Mouse (Mus musculus) myocyte (in vitro differentiated cells): ENCODE measurements at regions not wholly inside any gene's neighbourhood (a gene's known extent, or its start where the extent isn't known, plus 50 kb on each side); places are given as distances from the start of the nearest gene placed in this dataset.

ENCODE experiments used
- H3K27me3 ChIP-seq: one replicate; pipeline ENCODE4 v1.6.1; 2011; ENCODE audit not compliant: control insufficient read depth, insufficient read depth, insufficient read length
- H3K36me3 ChIP-seq: one replicate; pipeline ENCODE4 v1.6.1; 2011; ENCODE audit not compliant: control insufficient read depth, insufficient read depth
- H3K4me2 ChIP-seq: one replicate; pipeline ENCODE4 v1.6.1; 2011; ENCODE audit warnings: low read depth, control low read depth
- H3K4me3 ChIP-seq: one replicate; pipeline ENCODE4 v1.5.1; 2011; ENCODE audit warnings: mild to moderate bottlenecking, control low read depth, moderate library complexity
- H3K79me2 ChIP-seq: one replicate; pipeline ENCODE4 v1.6.1; 2011; ENCODE audit not compliant: control insufficient read depth, insufficient read depth
- H3ac ChIP-seq: one replicate; pipeline ENCODE4 v1.6.1; 2011; ENCODE audit not compliant: control insufficient read depth, insufficient read length
- CEBPB ChIP-seq: IDR thresholded peaks from 2 replicates; pipeline ENCODE4 v1.6.1; 2011; ENCODE audit warnings: mild to moderate bottlenecking, moderate library complexity; ENCODE audit not compliant: poor library complexity, insufficient read depth, severe bottlenecking
- E2F4 ChIP-seq: IDR thresholded peaks from one replicate; pipeline ENCODE4 v1.6.1; 2011; ENCODE audit warnings: mild to moderate bottlenecking, control low read depth, moderate library complexity; ENCODE audit not compliant: insufficient read depth
- MAX ChIP-seq: IDR thresholded peaks from one replicate; pipeline ENCODE4 v1.6.1; 2011; ENCODE audit warnings: low read depth, mild to moderate bottlenecking, control low read depth
- MYOD1 ChIP-seq, 3 experiments: IDR thresholded peaks; one replicate each; pipeline ENCODE4 v1.6.1; 2011; ENCODE audit warnings: control low read depth in 2 of 3, low read depth in 2 of 3, mild to moderate bottlenecking in 2 of 3, moderate library complexity in 1 of 3; ENCODE audit not compliant: insufficient read length in 2 of 3, control insufficient read depth in 1 of 3
- MYOG ChIP-seq, 3 experiments: IDR thresholded peaks; one replicate each; pipeline ENCODE4 v1.6.1; 2011; ENCODE audit warnings: control low read depth in 2 of 3, low read depth in 2 of 3, mild to moderate bottlenecking in 2 of 3; ENCODE audit not compliant: insufficient read length in 2 of 3, control insufficient read depth in 1 of 3, insufficient read depth in 1 of 3
- POLR2A ChIP-seq: IDR thresholded peaks from one replicate; pipeline ENCODE4 v1.6.1; 2011; ENCODE audit warnings: low read depth, mild to moderate bottlenecking, control low read depth, moderate library complexity; ENCODE audit not compliant: insufficient read length
- POLR2AphosphoS2 ChIP-seq: IDR thresholded peaks from one replicate; pipeline ENCODE4 v1.6.1; 2011; ENCODE audit warnings: low read depth, control low read depth; ENCODE audit not compliant: insufficient read length
- REST ChIP-seq: IDR thresholded peaks from one replicate; pipeline ENCODE4 v1.6.1; 2011; ENCODE audit warnings: mild to moderate bottlenecking, control low read depth, moderate library complexity; ENCODE audit not compliant: insufficient read depth, insufficient read length
- SRF ChIP-seq: IDR thresholded peaks from one replicate; pipeline ENCODE4 v1.6.1; 2011; ENCODE audit warnings: low read depth; ENCODE audit not compliant: control insufficient read depth, insufficient read length
- TCF12 ChIP-seq: IDR thresholded peaks from one replicate; pipeline ENCODE4 v1.6.1; 2011; ENCODE audit warnings: mild to moderate bottlenecking, control low read depth; ENCODE audit not compliant: poor library complexity, insufficient read depth, severe bottlenecking
- TCF3 ChIP-seq: IDR thresholded peaks from one replicate; pipeline ENCODE4 v1.6.1; 2011; ENCODE audit warnings: low read depth, control low read depth; ENCODE audit not compliant: insufficient read length
- USF1 ChIP-seq: IDR thresholded peaks from one replicate; pipeline ENCODE4 v1.6.1; 2011; ENCODE audit warnings: low read depth, mild to moderate bottlenecking, control low read depth, moderate library complexity

DNA sequence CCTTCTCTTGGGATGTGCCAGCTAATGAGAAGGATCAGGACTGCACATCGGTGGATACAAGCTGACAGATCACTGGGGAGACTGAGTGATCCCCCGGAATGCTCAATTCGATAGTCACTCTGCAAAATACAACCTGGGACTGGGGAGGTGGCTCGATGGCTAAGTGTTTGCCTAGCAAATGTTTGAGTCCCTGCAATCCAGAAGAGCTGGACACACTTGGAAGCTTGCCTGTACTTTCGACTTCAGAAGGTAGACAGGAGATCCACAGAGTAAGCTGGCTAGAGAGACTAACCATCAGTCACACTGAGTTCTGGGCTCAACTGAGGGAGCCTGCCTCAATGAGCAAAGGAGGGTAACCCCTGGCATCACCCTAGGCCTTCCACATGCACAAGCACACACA, 69.7 kb downstream of the Rplp1 start:
- no peaks in the 10 kb centered on the region for H3K36me3 ChIP-seq
- H3K79me2 ChIP-seq: no peaks in the 10 kb centered on the region
- no peak overlapping the region for H3K4me3 ChIP-seq
- no peak overlapping the region for H3ac ChIP-seq
- peaks cover 6% of the 10 kb centered on the region for H3K27me3 ChIP-seq
- H3K4me2 ChIP-seq: no peak overlapping the region
- TF ChIP-seq SRF (no peak), POLR2AphosphoS2 (no peak), USF1 (no peak), MAX (no peak), TCF12 (no peak), CEBPB (no peak), REST (no peak), MYOD1 (IDR thresholded peaks at IDR 0.05; ENCODE audit: control insufficient read depth in 1 of 3, insufficient read length in 2 of 3, low read depth in 2 of 3) (no peak), TCF3 (no peak), E2F4 (no peak), POLR2A (no peak), MYOG (IDR thresholded peaks at IDR 0.05; ENCODE audit: control insufficient read depth in 1 of 3, insufficient read depth in 1 of 3, insufficient read length in 2 of 3, low read depth in 2 of 3) (no peak)

DNA sequence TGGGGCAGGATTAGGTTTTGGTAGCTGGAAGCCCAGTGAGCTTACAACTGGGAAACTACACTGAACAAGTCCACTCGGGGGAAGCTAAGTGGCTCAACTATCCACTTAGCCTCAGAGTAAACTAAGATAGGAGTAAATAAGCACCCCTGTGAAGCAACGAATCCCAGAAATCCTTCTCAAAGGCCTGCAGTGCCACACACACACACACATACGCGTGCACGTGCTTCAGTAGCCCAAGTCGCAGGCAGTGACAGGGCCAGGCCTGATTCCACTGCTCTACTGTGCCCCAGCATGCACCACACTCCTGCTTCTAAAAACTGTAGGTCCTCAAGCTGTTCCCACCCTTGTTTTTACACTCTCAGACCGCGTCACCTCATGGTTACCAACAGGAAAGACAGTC, 70.2 kb downstream of the Rplp1 start:
- no peak for TF ChIP-seq POLR2AphosphoS2
- no peak for TF ChIP-seq MYOG (IDR thresholded peaks at IDR 0.05; ENCODE audit: control insufficient read depth in 1 of 3, insufficient read depth in 1 of 3, insufficient read length in 2 of 3, low read depth in 2 of 3)
- TF ChIP-seq E2F4: no peak
- no peak for TF ChIP-seq MYOD1 (IDR thresholded peaks at IDR 0.05; ENCODE audit: control insufficient read depth in 1 of 3, insufficient read length in 2 of 3, low read depth in 2 of 3)
- TF ChIP-seq POLR2A: no peak
- TF ChIP-seq TCF12: no peak
- TF ChIP-seq SRF: no peak
- TF ChIP-seq TCF3: no peak
- no peak for TF ChIP-seq USF1
- TF ChIP-seq MAX: no peak
- no peak for TF ChIP-seq CEBPB
- no peak for TF ChIP-seq REST
- no peaks in the 10 kb centered on the region for H3K36me3 ChIP-seq
- H3ac ChIP-seq: no peak overlapping the region
- peaks cover 6% of the 10 kb centered on the region for H3K27me3 ChIP-seq
- no peak overlapping the region for H3K4me2 ChIP-seq
- no peak overlapping the region for H3K4me3 ChIP-seq
- H3K79me2 ChIP-seq: no peaks in the 10 kb centered on the region

DNA sequence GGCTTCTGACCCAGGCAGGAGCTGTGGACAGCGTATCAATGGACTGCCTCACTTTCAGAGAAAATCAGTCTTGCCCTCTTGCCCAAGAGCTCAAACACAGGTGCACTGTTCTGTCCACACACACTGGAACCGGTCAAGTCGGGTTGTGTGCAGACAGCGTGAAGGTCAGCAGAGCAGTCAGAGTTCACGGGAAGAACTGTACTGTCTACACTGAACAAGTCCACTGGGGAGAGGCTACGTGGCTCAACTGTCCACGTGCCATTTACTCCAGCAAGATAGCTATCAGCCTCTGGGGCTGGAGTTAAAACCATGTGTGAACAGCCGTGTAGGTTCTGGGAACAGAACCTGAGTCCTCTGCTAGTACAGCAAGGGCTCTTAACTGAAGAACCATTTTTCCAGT, 70.8 kb downstream of the Rplp1 start:
- H3K4me2 ChIP-seq: no peak overlapping the region
- TF ChIP-seq POLR2AphosphoS2 (no peak), POLR2A (no peak), TCF12 (no peak), REST (no peak), MYOG (IDR thresholded peaks at IDR 0.05; ENCODE audit: control insufficient read depth in 1 of 3, insufficient read depth in 1 of 3, insufficient read length in 2 of 3, low read depth in 2 of 3) (no peak), MYOD1 (IDR thresholded peaks at IDR 0.05; ENCODE audit: control insufficient read depth in 1 of 3, insufficient read length in 2 of 3, low read depth in 2 of 3) (no peak), USF1 (no peak), MAX (no peak), CEBPB (no peak)
- H3K27me3 ChIP-seq: peaks cover 6% of the 10 kb centered on the region
- no peak overlapping the region for H3ac ChIP-seq
- H3K36me3 ChIP-seq: no peaks in the 10 kb centered on the region
- H3K4me3 ChIP-seq: no peak overlapping the region
- H3K79me2 ChIP-seq: no peaks in the 10 kb centered on the region

- Histone ChIP-seq H3ac (no peak overlapping the region), H3K36me3 (no peaks in the 10 kb centered on the region), H3K79me2 (no peaks in the 10 kb centered on the region), H3K27me3 (peaks cover 6% of the 10 kb centered on the region), H3K4me3 (no peak overlapping the region), H3K4me2 (no peak overlapping the region)
- TF ChIP-seq USF1: no peak
- TF ChIP-seq TCF12: no peak
- no peak for TF ChIP-seq CEBPB
- no peak for TF ChIP-seq TCF3
- no peak for TF ChIP-seq E2F4
- no peak for TF ChIP-seq POLR2A
- TF ChIP-seq MAX: no peak
- TF ChIP-seq MYOD1 (IDR thresholded peaks at IDR 0.05; ENCODE audit: control insufficient read depth in 1 of 3, insufficient read length in 2 of 3, low read depth in 2 of 3): no peak
- no peak for TF ChIP-seq POLR2AphosphoS2
- TF ChIP-seq REST: no peak
- TF ChIP-seq MYOG (IDR thresholded peaks at IDR 0.05; ENCODE audit: control insufficient read depth in 1 of 3, insufficient read depth in 1 of 3, insufficient read length in 2 of 3, low read depth in 2 of 3): no peak
- no peak for TF ChIP-seq SRF
Measured at GRCm38 (mm10) chr9:61842384-61842783, 72.0 kb downstream of the Rplp1 start.

DNA sequence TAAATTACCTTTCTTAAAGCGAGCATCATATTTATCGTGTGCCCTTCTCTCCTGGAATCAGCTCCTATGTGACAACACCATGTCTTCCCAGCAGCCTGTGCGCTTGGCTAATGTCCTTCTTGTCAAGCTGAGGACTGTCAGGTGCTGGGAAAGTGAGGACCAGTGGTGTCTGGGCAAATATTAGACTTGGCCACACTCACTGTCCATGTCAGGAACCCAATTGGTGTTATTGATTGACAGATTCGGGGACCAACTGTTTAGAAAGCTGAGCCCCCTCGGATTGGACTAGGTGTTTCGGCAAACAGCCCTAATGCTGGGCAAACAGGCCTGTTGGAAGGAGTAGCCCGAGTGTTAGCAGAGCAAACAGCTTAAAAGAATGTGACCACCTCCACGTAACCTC, 73.1 kb downstream of the Rplp1 start:
- peaks cover 6% of the 10 kb centered on the region for H3K27me3 ChIP-seq
- H3K4me2 ChIP-seq: no peak overlapping the region
- H3K79me2 ChIP-seq: no peaks in the 10 kb centered on the region
- no peak overlapping the region for H3ac ChIP-seq
- TF ChIP-seq CEBPB (no peak), TCF12 (no peak), POLR2AphosphoS2 (no peak), E2F4 (no peak), POLR2A (no peak), TCF3 (no peak), REST (no peak), MYOD1 (IDR thresholded peaks at IDR 0.05; ENCODE audit: control insufficient read depth in 1 of 3, insufficient read length in 2 of 3, low read depth in 2 of 3) (no peak), MAX (no peak), SRF (no peak), USF1 (no peak), MYOG (IDR thresholded peaks at IDR 0.05; ENCODE audit: control insufficient read depth in 1 of 3, insufficient read depth in 1 of 3, insufficient read length in 2 of 3, low read depth in 2 of 3) (no peak)
- H3K36me3 ChIP-seq: no peaks in the 10 kb centered on the region
- no peak overlapping the region for H3K4me3 ChIP-seq
